Mouse (Mus musculus): ENCODE data around the gene Prkra.
A peak's percentile ranks its signal among the peaks of the same experiment; 100 is the strongest.

Gene Prkra

GRCm38 (mm10) chr2:76647883-76648570 is at the start of gene Prkra, which contains the start of gene Pjvk:
Prkra (minus strand) TSS chr2:76648015.
Pjvk (plus strand) TSS chr2:76648476.
- peak; percentile 98 for DNase-seq (ENCODE audit: low read depth, low spot score)

GRCm38 (mm10) chr2:76695290-76695689 is 47.5 kb upstream of the Prkra start:
- DNase-seq (ENCODE audit: low read depth, low spot score): no peak

- no peak for DNase-seq (ENCODE audit: low read depth, low spot score)
These were observed 46.0 kb upstream of the Prkra start for GRCm38 (mm10) chr2:76693765-76694164.

GRCm38 (mm10) chr2:76690436-76691204 is 42.8 kb upstream of the Prkra start:
- DNase-seq (ENCODE audit: low read depth, low spot score): no peak

- no peak for DNase-seq (ENCODE audit: low read depth, low spot score)
These were observed 40.3 kb upstream of the Prkra start for GRCm38 (mm10) chr2:76688162-76688561.

GRCm38 (mm10) chr2:76687608-76688007 is 39.8 kb upstream of the Prkra start:
- no peak for DNase-seq (ENCODE audit: low read depth, low spot score)

- DNase-seq (ENCODE audit: low read depth, low spot score): no peak
These were observed 39.2 kb upstream of the Prkra start for GRCm38 (mm10) chr2:76686986-76687385.

GRCm38 (mm10) chr2:76682301-76682700 is 34.5 kb upstream of the Prkra start:
- no peak for DNase-seq (ENCODE audit: low read depth, low spot score)

GRCm38 (mm10) chr2:76676401-76677226 is 28.8 kb upstream of the Prkra start:
- no peak for DNase-seq (ENCODE audit: low read depth, low spot score)

- DNase-seq (ENCODE audit: low read depth, low spot score): no peak
These were observed 28.1 kb upstream of the Prkra start for GRCm38 (mm10) chr2:76675949-76676348.

GRCm38 (mm10) chr2:76675451-76675850 is 27.6 kb upstream of the Prkra start:
- no peak for DNase-seq (ENCODE audit: low read depth, low spot score)

- peak; percentile 65 for DNase-seq (ENCODE audit: low read depth, low spot score)
These were observed 27.1 kb upstream of the Prkra start, which contains the start of gene Plekha3 for GRCm38 (mm10) chr2:76674725-76675427. Plekha3 (plus strand) TSS chr2:76675281.

GRCm38 (mm10) chr2:76673472-76674081 is 25.8 kb upstream of the Prkra start:
- DNase-seq (ENCODE audit: low read depth, low spot score): no peak

- peak; percentile 86 for DNase-seq (ENCODE audit: low read depth, low spot score)
These were observed 25.2 kb upstream of the Prkra start, which contains the start of gene Fkbp7 for GRCm38 (mm10) chr2:76672966-76673392. Fkbp7 (minus strand) TSS chr2:76673116.

GRCm38 (mm10) chr2:76672134-76672745 is 24.4 kb upstream of the Prkra start:
- DNase-seq (ENCODE audit: low read depth, low spot score): no peak

- no peak for DNase-seq (ENCODE audit: low read depth, low spot score)
These were observed 23.8 kb upstream of the Prkra start for GRCm38 (mm10) chr2:76671641-76672040.

- no peak for DNase-seq (ENCODE audit: low read depth, low spot score)
These were observed 19.4 kb upstream of the Prkra start for GRCm38 (mm10) chr2:76667200-76667599.

- DNase-seq (ENCODE audit: low read depth, low spot score): no peak
These were observed 17.7 kb upstream of the Prkra start for GRCm38 (mm10) chr2:76665531-76665930.

GRCm38 (mm10) chr2:76659419-76659818 is 11.6 kb upstream of the Prkra start:
- no peak for DNase-seq (ENCODE audit: low read depth, low spot score)

- no peak for DNase-seq (ENCODE audit: low read depth, low spot score)
These were observed 10.7 kb upstream of the Prkra start for GRCm38 (mm10) chr2:76658551-76658950.
